Mouse (Mus musculus) left cerebral cortex, postnatal 4 days (tissue): ENCODE measurements around the gene Tarsl2. TPM values are rescaled to one million over a fixed set of nuclear protein-coding genes. Genes with fewer than 3 reads are reported as not detected.

ENCODE experiments used
- DNase-seq: peaks from one replicate; pipeline ENCODE4 v3.0.0-alpha.2; 2022
- intact Hi-C: fragments of 180-260 bp; cut with DNase I; formaldehyde crosslinking; loops from one replicate; pipeline ENCODE4 v1.15.1; 2025
- total RNA-seq, 2 experiments: library from RNA; stranded (reverse); gene quantifications; 2 replicates each; pipeline ENCODE4 v1.2.3; 2021

Tarsl2 gene
- 10 to 100 TPM; 41.3 to 42.1 TPM for total RNA-seq

- peak; percentile 99 for DNase-seq
- intact Hi-C loops = no loop called here
These were observed at the start of gene Tarsl2 for GRCm38 (mm10) chr7:65644643-65645351. Tarsl2 (plus strand) TSS chr7:65644898.

GRCm38 (mm10) chr7:65606124-65606523 is 38.6 kb upstream of the Tarsl2 start:
- no peak for DNase-seq
- intact Hi-C loops = no loop called here

- DNase-seq = no peak
- intact Hi-C loops = no loop called here
These were observed 37.7 kb upstream of the Tarsl2 start for GRCm38 (mm10) chr7:65607003-65607402.

- DNase-seq = peak; percentile 94
- intact Hi-C loops = loop anchor here (10.0 kb wide), 1 partner anchor 85 kb away; the partner anchor contains the start of gene Tjp1
These were observed 34.5 kb upstream of the Tarsl2 start for GRCm38 (mm10) chr7:65610171-65610570.

- intact Hi-C loops = loop anchor here (10.0 kb wide), 1 partner anchor 86 kb away; the partner anchor contains the start of gene Tjp1
These were observed 34.0 kb upstream of the Tarsl2 start for GRCm38 (mm10) chr7:65610673-65611072.

GRCm38 (mm10) chr7:65611298-65611697 is 33.4 kb upstream of the Tarsl2 start:
- intact Hi-C loops = loop anchor here (10.0 kb wide), 1 partner anchor 86 kb away; the partner anchor contains the start of gene Tjp1
- DNase-seq = no peak

More at GRCm38 (mm10) chr7:65610673-65611072, 34.0 kb upstream of the Tarsl2 start:
- DNase-seq = no peak

GRCm38 (mm10) chr7:65613723-65614122 is 31.0 kb upstream of the Tarsl2 start:
- no peak for DNase-seq
- intact Hi-C loops = loop anchor here (10.0 kb wide), 1 partner anchor 89 kb away; the partner anchor contains the start of gene Tjp1

GRCm38 (mm10) chr7:65618751-65619150 is 25.9 kb upstream of the Tarsl2 start:
- no peak for DNase-seq
- intact Hi-C loops = loop anchor here (10.0 kb wide), 1 partner anchor 94 kb away; the partner anchor contains the start of gene Tjp1

- no peak for DNase-seq
- intact Hi-C loops = no loop called here
These were observed 24.0 kb upstream of the Tarsl2 start for GRCm38 (mm10) chr7:65620746-65621145.

- intact Hi-C loops = no loop called here
- no peak for DNase-seq
These were observed 21.4 kb upstream of the Tarsl2 start for GRCm38 (mm10) chr7:65623330-65623729.

- intact Hi-C loops = no loop called here
- no peak for DNase-seq
These were observed 19.2 kb upstream of the Tarsl2 start for GRCm38 (mm10) chr7:65625528-65625927.

- intact Hi-C loops = no loop called here
- DNase-seq = no peak
These were observed 14.9 kb upstream of the Tarsl2 start for GRCm38 (mm10) chr7:65629846-65630245.

- no peak for DNase-seq
- intact Hi-C loops = no loop called here
These were observed 14.0 kb upstream of the Tarsl2 start for GRCm38 (mm10) chr7:65630661-65631060.

- DNase-seq = no peak
- intact Hi-C loops = loop anchor here (5.0 kb wide), 1 partner anchor 319 kb away; no protein-coding TSS in a partner anchor
These were observed 8.9 kb upstream of the Tarsl2 start for GRCm38 (mm10) chr7:65635831-65636230.

GRCm38 (mm10) chr7:65636356-65636880 is 8.3 kb upstream of the Tarsl2 start:
- intact Hi-C loops = loop anchor here (5.0 kb wide), 1 partner anchor 319 kb away; no protein-coding TSS in a partner anchor
- no peak for DNase-seq

- intact Hi-C loops = loop anchor here (5.0 kb wide), 1 partner anchor 321 kb away; no protein-coding TSS in a partner anchor
- peak; percentile 43 for DNase-seq
These were observed 6.4 kb upstream of the Tarsl2 start for GRCm38 (mm10) chr7:65638170-65638770.

- DNase-seq = no peak
- intact Hi-C loops = loop anchor here (5.0 kb wide), 1 partner anchor 323 kb away; no protein-coding TSS in a partner anchor
These were observed 4.8 kb upstream of the Tarsl2 start for GRCm38 (mm10) chr7:65639821-65640382.

- intact Hi-C loops = no loop called here
- DNase-seq = no peak
These were observed 4.0 kb upstream of the Tarsl2 start for GRCm38 (mm10) chr7:65640672-65641071.

GRCm38 (mm10) chr7:65642371-65643304 is 2.1 kb upstream of the Tarsl2 start:
- no peak for DNase-seq
- intact Hi-C loops = no loop called here

GRCm38 (mm10) chr7:65643861-65644421 is 757 bp upstream of the Tarsl2 start:
- peak; percentile 12 for DNase-seq

More at GRCm38 (mm10) chr7:65643861-65644421, 757 bp upstream of the Tarsl2 start:
- intact Hi-C loops = no loop called here
